ENCODE assay signal across 8 mouse cellular contexts in genomic region chr12:27338721-27339170, GRCm38 (mm10). TPM values are rescaled to one million over a fixed set of nuclear protein-coding genes. Genes with fewer than 3 reads are reported as not detected.
DNase-seq lines count a peak whose midpoint lies in the region; ATAC-seq and TF ChIP-seq lines count a peak whose summit lies in the region.

No protein-coding gene starts in this region.

- 1% methylated on average over 40 of the region's 40 CpGs for WGBS in heart, adult 2 months
- under 1% methylated on average over 36 of the region's 40 CpGs for WGBS in heart, embryonic 16.5 days
- under 1% methylated on average over 40 of the region's 40 CpGs for WGBS in lung, embryonic 16.5 days

- no peak for TF ChIP-seq CTCF in heart, adult 2 months (IDR thresholded peaks at IDR 0.05)

- no peaks in the 10 kb centered on the region for H3K9me3 ChIP-seq in heart, embryonic 16.5 days (replicated peaks; ENCODE audit: control insufficient read depth, low read length)
- no peaks in the 10 kb centered on the region for H3K9me3 ChIP-seq in lung, embryonic 16.5 days (ENCODE audit: control insufficient read depth, low read length)

- no peak for TF ChIP-seq EP300 in heart, adult 2 months (IDR thresholded peaks at IDR 0.05; ENCODE audit: insufficient read depth, low read depth, low read length)

- no peaks in the 10 kb centered on the region for H3K4me1 ChIP-seq in heart, adult 2 months (ENCODE audit: control insufficient read depth, insufficient read depth, low read length)
- H3K4me1 ChIP-seq in heart, embryonic 16.5 days (ENCODE audit: control insufficient read depth, insufficient read depth, low read length): no peaks in the 10 kb centered on the region; the same call in 1 of the 2 replicates
- peaks cover 8% of the 10 kb centered on the region; the same call in 1 of the 2 replicates for H3K4me1 ChIP-seq in lung, embryonic 16.5 days (replicated peaks; ENCODE audit: control insufficient read depth, insufficient read depth, low read length)

- DNase-seq in heart, adult 2 months: peak; percentile 19 to 30
- no peak for DNase-seq in heart, postnatal 25 days (ENCODE audit: low spot score)
- peak; percentile 74 to 78 for DNase-seq in cerebellum, postnatal 14 days
- DNase-seq in layer of hippocampus, postnatal 10 days (ENCODE audit: low spot score in 2 of 2): peak; percentile 61 to 65
- DNase-seq in right cerebral cortex, postnatal 25 days: peak; percentile 65
- DNase-seq in spleen, adult 18-20 months: no peak

- no peak overlapping the region for H3K9ac ChIP-seq in heart, adult 2 months (ENCODE audit: low read depth, low read length)
- peak overlapping the region; percentile 88 for H3K9ac ChIP-seq in heart, embryonic 16.5 days (ENCODE audit: low read length)
- peak overlapping the region; percentile 83 for H3K9ac ChIP-seq in lung, embryonic 16.5 days (ENCODE audit: low read length)

- peaks cover 11% of the 10 kb centered on the region for H3K27me3 ChIP-seq in heart, adult 2 months (ENCODE audit: control insufficient read depth, insufficient read depth, low read length)
- no peaks in the 10 kb centered on the region for H3K27me3 ChIP-seq in heart, embryonic 16.5 days (ENCODE audit: control insufficient read depth, insufficient read depth, low read length)
- no peaks in the 10 kb centered on the region for H3K27me3 ChIP-seq in lung, embryonic 16.5 days (ENCODE audit: control insufficient read depth, insufficient read depth, low read depth, low read length)

- no peaks in the 10 kb centered on the region for H3K79me2 ChIP-seq in heart, adult 2 months (replicated peaks; ENCODE audit: control insufficient read depth, insufficient read depth, low read length)

- H3K27ac ChIP-seq in heart, adult 2 months: no peak overlapping the region
- peak overlapping the region; percentile 77 for H3K27ac ChIP-seq in heart, embryonic 16.5 days (ENCODE audit: low read length)
- peak overlapping the region; percentile 83 for H3K27ac ChIP-seq in lung, embryonic 16.5 days (ENCODE audit: low read length)

- ATAC-seq in heart, embryonic 16.5 days (replicated peaks; ENCODE audit: extremely low read depth, insufficient read depth, low FRiP score): no peak
- ATAC-seq in lung, embryonic 16.5 days (ENCODE audit: low read depth): no peak

- no peaks in the 10 kb centered on the region for H3K36me3 ChIP-seq in heart, adult 2 months (ENCODE audit: control insufficient read depth, insufficient read depth, low read length)
- no peaks in the 10 kb centered on the region for H3K36me3 ChIP-seq in heart, embryonic 16.5 days (ENCODE audit: control insufficient read depth, insufficient read depth)
- no peaks in the 10 kb centered on the region for H3K36me3 ChIP-seq in lung, embryonic 16.5 days (ENCODE audit: control insufficient read depth, insufficient read depth, low read length)

- TF ChIP-seq POLR2A in heart, adult 2 months (IDR thresholded peaks at IDR 0.05; ENCODE audit: insufficient read depth, low read depth, low read length): no peak

- peak overlapping the region; percentile 46 for H3K4me3 ChIP-seq in heart, adult 2 months
- peak overlapping the region; percentile 81 for H3K4me3 ChIP-seq in heart, embryonic 16.5 days (ENCODE audit: low read length)
- H3K4me3 ChIP-seq in lung, embryonic 16.5 days (ENCODE audit: low read length): peak overlapping the region; percentile 75

- peak overlapping the region; percentile 87 for H3K4me2 ChIP-seq in heart, embryonic 16.5 days (ENCODE audit: low read depth, low read length)
- H3K4me2 ChIP-seq in lung, embryonic 16.5 days (ENCODE audit: low read depth, low read length): peak overlapping the region; percentile 89

- intact Hi-C loops in heart, adult 2 months (cut with DNase I): no loop called here
- intact Hi-C loops in heart, postnatal 25 days (cut with DNase I): no loop called here

RNA-seq across cellular contexts. Expression of gene Sox11, which starts 3.6 kb away (rescaled TPM):
- under 1 TPM in 1 of 2 experiments, not detected in 1; 0.05 TPM for total RNA-seq in heart, adult 2 months (2021)
- polyA plus RNA-seq in heart, adult 2 months (2012; rRNA removed): 0.02 and 0.03 TPM in 2 replicates
- under 1 TPM; 0.20 to 0.21 TPM for total RNA-seq in heart, postnatal 25 days (2021)
- 11.7 and 12.1 TPM in 2 replicates for polyA plus RNA-seq in heart, embryonic 16.5 days (2015; fragmentation: Nextera tagmentation; extraction: Ambion mirVana)
- 10 to 100 TPM; 68.2 to 72.6 TPM for total RNA-seq in layer of hippocampus, postnatal 10 days (2021)
- 25.4 and 29.0 TPM in 2 replicates for polyA plus RNA-seq in lung, embryonic 16.5 days (2015; fragmentation: Nextera tagmentation; extraction: Ambion mirVana)

Comparison
In these comparisons a context has a peak if more than half of its experiments do, and no peak if none do; other contexts are left out.
1. DNase-seq: peak in heart, adult 2 months (2 of 2), cerebellum, postnatal 14 days (2 of 2), layer of hippocampus, postnatal 10 days (2 of 2) and right cerebral cortex, postnatal 25 days (single experiment); none in heart, postnatal 25 days (single experiment) and spleen, adult 18-20 months (0 of 2).
2. RNA of gene Sox11, which starts 3.6 kb away (total RNA-seq): 68.2 to 72.6 TPM in layer of hippocampus, postnatal 10 days; 0.20 to 0.21 TPM in heart, postnatal 25 days and 0.05 TPM in heart, adult 2 months; every median in the first group is over 10 times any median in the second.
3. Peak in every context shown above with its lines, with median percentiles within 50 percentile points of each other: H3K4me3 ChIP-seq.